Mouse (Mus musculus): ENCODE data around the gene Gm43738.

Gene Gm43738

GRCm38 (mm10) chr3:89100811-89101210, at the start of gene Gm43738:
Gene Gm43738, minus strand, starts transcription at chr3:89101099.
- in situ Hi-C loops (cut with MboI, MseI), result no loop called here

GRCm38 (mm10) chr3:89148567-89148966, 47.7 kb upstream of the Gm43738 start:
- in situ Hi-C loops (cut with MboI, MseI), result no loop called here

- in situ Hi-C loops (cut with MboI, MseI), result no loop called here
Observed at GRCm38 (mm10) chr3:89147979-89148311, 47.0 kb upstream of the Gm43738 start.

- in situ Hi-C loops (cut with MboI, MseI), result no loop called here
Observed at GRCm38 (mm10) chr3:89147101-89147978, 46.4 kb upstream of the Gm43738 start.

- in situ Hi-C loops (cut with MboI, MseI), result no loop called here
Observed at GRCm38 (mm10) chr3:89145566-89145965, 44.7 kb upstream of the Gm43738 start.

GRCm38 (mm10) chr3:89144821-89145220, 43.9 kb upstream of the Gm43738 start:
- in situ Hi-C loops (cut with MboI, MseI), result no loop called here

GRCm38 (mm10) chr3:89136365-89136764, 35.5 kb upstream of the Gm43738 start:
- in situ Hi-C loops (cut with MboI, MseI), result no loop called here

GRCm38 (mm10) chr3:89135958-89136357, 35.1 kb upstream of the Gm43738 start, which contains the start of gene Pklr:
Gene Pklr, plus strand, starts transcription at chr3:89136142.
- in situ Hi-C loops (cut with MboI, MseI), result no loop called here

GRCm38 (mm10) chr3:89133752-89134151, 32.9 kb upstream of the Gm43738 start:
- in situ Hi-C loops (cut with MboI, MseI), result no loop called here

- in situ Hi-C loops (cut with MboI, MseI), result no loop called here
Observed at GRCm38 (mm10) chr3:89133063-89133450, 32.2 kb upstream of the Gm43738 start.

GRCm38 (mm10) chr3:89132285-89133062, 31.6 kb upstream of the Gm43738 start:
- in situ Hi-C loops (cut with MboI, MseI), result no loop called here

- in situ Hi-C loops (cut with MboI, MseI), result no loop called here
Observed at GRCm38 (mm10) chr3:89131816-89132215, 30.9 kb upstream of the Gm43738 start.

GRCm38 (mm10) chr3:89129908-89130307, 29.0 kb upstream of the Gm43738 start:
- in situ Hi-C loops (cut with MboI, MseI), result no loop called here

GRCm38 (mm10) chr3:89125981-89126380, 25.1 kb upstream of the Gm43738 start:
- in situ Hi-C loops (cut with MboI, MseI), result no loop called here

- in situ Hi-C loops (cut with MboI, MseI), result loop anchor here in 1 of 2 experiments (5.0 kb wide), 1 partner anchor 33 kb away; no protein-coding TSS in a partner anchor
Observed at GRCm38 (mm10) chr3:89124241-89124640, 23.3 kb upstream of the Gm43738 start.

- in situ Hi-C loops (cut with MboI, MseI), result loop anchor here in 1 of 2 experiments (5.0 kb wide), 1 partner anchor 34 kb away; no protein-coding TSS in a partner anchor
Observed at GRCm38 (mm10) chr3:89123313-89123712, 22.4 kb upstream of the Gm43738 start.

- in situ Hi-C loops (cut with MboI, MseI), result loop anchor here in 1 of 2 experiments (5.0 kb wide), 1 partner anchor 397 kb away; no protein-coding TSS in a partner anchor
Observed at GRCm38 (mm10) chr3:89115522-89115921, 14.6 kb upstream of the Gm43738 start.

GRCm38 (mm10) chr3:89113058-89113457, 12.2 kb upstream of the Gm43738 start:
- in situ Hi-C loops (cut with MboI, MseI), result no loop called here

GRCm38 (mm10) chr3:89108146-89108545, 7.2 kb upstream of the Gm43738 start:
- in situ Hi-C loops (cut with MboI, MseI), result no loop called here

- in situ Hi-C loops (cut with MboI, MseI), result no loop called here
Observed at GRCm38 (mm10) chr3:89107545-89107944, 6.6 kb upstream of the Gm43738 start.

GRCm38 (mm10) chr3:89106881-89107280, 6.0 kb upstream of the Gm43738 start:
- in situ Hi-C loops (cut with MboI, MseI), result no loop called here

GRCm38 (mm10) chr3:89103291-89103595, 2.3 kb upstream of the Gm43738 start:
- in situ Hi-C loops (cut with MboI, MseI), result no loop called here
